Mouse (Mus musculus) CH12.LX (cell line): ENCODE measurements around the gene Creg2. TPM values are rescaled to one million over a fixed set of nuclear protein-coding genes. Genes with fewer than 3 reads are reported as not detected.

Source experiments
- DNase-seq: peaks from one replicate; pipeline ENCODE4 v3.0.0-alpha.2; 2013; ENCODE audit errors: extremely low read depth
- H3K27ac ChIP-seq: 2 replicates; pipeline ENCODE4 v1.5.1; 2012; ENCODE audit warnings: low read depth, mild to moderate bottlenecking, control low read depth, moderate library complexity; ENCODE audit not compliant: insufficient read depth
- H3K27me3 ChIP-seq: replicated peaks from 2 replicates; pipeline ENCODE3; 2012; ENCODE audit warnings: inconsistent platforms
- H3K36me3 ChIP-seq, 2 experiments: replicated peaks in 1 of 2; 2 replicates each; pipeline versions ENCODE3 to v1.6.1; 2012; ENCODE audit warnings: inconsistent platforms in 1 of 2, low read length in 1 of 2, mild to moderate bottlenecking in 1 of 2, mixed read lengths in 1 of 2, moderate library complexity in 1 of 2; ENCODE audit not compliant: control insufficient read depth in 1 of 2, insufficient read depth in 1 of 2
- H3K4me1 ChIP-seq, 2 experiments: 2 replicates each; pipeline ENCODE4 v1.6.1; 2012; ENCODE audit warnings: inconsistent platforms in 1 of 2, moderate library complexity in 1 of 2; ENCODE audit not compliant: insufficient read depth in 2 of 2, control insufficient read depth in 1 of 2
- H3K4me2 ChIP-seq: 2 replicates; pipeline ENCODE4 v1.6.1; 2012; ENCODE audit warnings: low read depth, mild to moderate bottlenecking, control low read depth; ENCODE audit not compliant: poor library complexity, insufficient read depth, severe bottlenecking
- H3K4me3 ChIP-seq, 3 experiments: fragments of 150-350 bp in 1 of 3; sonication (generic) in 1 of 3; replicated peaks in 1 of 3; 2 replicates each; pipeline versions ENCODE3 to v1.5.1; 2011 to 2012; ENCODE audit warnings: low read depth in 2 of 3, low read length in 2 of 3, mild to moderate bottlenecking in 2 of 3, moderate library complexity in 2 of 3, control low read depth in 1 of 3, improper control_type of control experiment in 1 of 3, inconsistent platforms in 1 of 3, mixed read lengths in 1 of 3; ENCODE audit not compliant: poor library complexity in 1 of 3
- H3K79me2 ChIP-seq: replicated peaks from 2 replicates; pipeline ENCODE4 v1.6.1; 2012; ENCODE audit warnings: mild to moderate bottlenecking, moderate library complexity; ENCODE audit not compliant: control insufficient read depth, poor library complexity, insufficient read depth, severe bottlenecking; ENCODE audit errors: extremely low read depth
- H3K9ac ChIP-seq: 2 replicates; pipeline ENCODE4 v1.6.1; 2012; ENCODE audit warnings: low read depth, mild to moderate bottlenecking, control low read depth, moderate library complexity; ENCODE audit not compliant: insufficient read depth
- H3K9me3 ChIP-seq: replicated peaks from 2 replicates; pipeline ENCODE3; 2012; ENCODE audit warnings: low read length, inconsistent platforms, mixed read lengths
- CHD1 ChIP-seq: IDR thresholded peaks from 2 replicates; pipeline ENCODE4 v1.6.1; 2012; ENCODE audit warnings: low read depth, low read length, improper control_type of control experiment, inconsistent platforms
- CTCF ChIP-seq, 2 experiments: IDR thresholded peaks in 1 of 2; conservative IDR thresholded peaks in 1 of 2; 2 replicates each; pipeline ENCODE4 v1.5.1; 2011 to 2012; ENCODE audit warnings: low read depth in 2 of 2, low read length in 2 of 2, improper control_type of control experiment in 1 of 2, inconsistent platforms in 1 of 2, mild to moderate bottlenecking in 1 of 2, moderate library complexity in 1 of 2
- E2F4 ChIP-seq: IDR thresholded peaks from 2 replicates; pipeline ENCODE4 v1.6.1; 2011; ENCODE audit warnings: low read depth, low read length, improper control_type of control experiment; ENCODE audit not compliant: insufficient replicate concordance
- EP300 ChIP-seq: IDR thresholded peaks from 2 replicates; pipeline ENCODE4 v1.6.1; 2011; ENCODE audit warnings: low read length, improper control_type of control experiment
- HCFC1 ChIP-seq: IDR thresholded peaks from 2 replicates; pipeline ENCODE4 v1.6.1; 2012; ENCODE audit warnings: low read depth, mild to moderate bottlenecking, inconsistent platforms, low read length, improper control_type of control experiment
- JUND ChIP-seq: conservative IDR thresholded peaks from 2 replicates; pipeline ENCODE4 v1.6.1; 2011; ENCODE audit warnings: low read depth, low read length, improper control_type of control experiment
- KAT2A ChIP-seq: IDR thresholded peaks from 2 replicates; pipeline ENCODE4 v1.6.1; 2012; ENCODE audit warnings: low read length, improper control_type of control experiment, inconsistent platforms; ENCODE audit not compliant: insufficient replicate concordance
- MEF2A ChIP-seq: IDR thresholded peaks from 2 replicates; pipeline ENCODE4 v1.6.1; 2014; ENCODE audit warnings: low read depth, mild to moderate bottlenecking, inconsistent platforms, low read length, improper control_type of control experiment, borderline replicate concordance
- MXI1 ChIP-seq: IDR thresholded peaks from 2 replicates; pipeline ENCODE4 v1.6.1; 2011; ENCODE audit warnings: mild to moderate bottlenecking, low read depth, low read length, improper control_type of control experiment
- MYC ChIP-seq: IDR thresholded peaks from 2 replicates; pipeline ENCODE4 v1.6.1; 2011; ENCODE audit warnings: low read depth, mild to moderate bottlenecking, improper control_type of control experiment, low read length
- NELFE ChIP-seq: IDR thresholded peaks from 2 replicates; pipeline ENCODE4 v1.6.1; 2011; ENCODE audit warnings: low read depth, low read length, improper control_type of control experiment
- PAX5 ChIP-seq: IDR thresholded peaks from 2 replicates; pipeline ENCODE4 v1.6.1; 2012; ENCODE audit warnings: low read length, inconsistent platforms, mixed read lengths
- RAD21 ChIP-seq: IDR thresholded peaks from 2 replicates; pipeline ENCODE4 v1.6.1; 2011; ENCODE audit warnings: low read depth, mild to moderate bottlenecking, low read length, improper control_type of control experiment, moderate library complexity
- RCOR1 ChIP-seq: conservative IDR thresholded peaks from 2 replicates; pipeline ENCODE4 v1.6.1; 2012; ENCODE audit warnings: low read depth, mild to moderate bottlenecking, inconsistent platforms, low read length, improper control_type of control experiment
- SIN3A ChIP-seq: IDR thresholded peaks from 2 replicates; pipeline ENCODE4 v1.6.1; 2012; ENCODE audit warnings: low read length, improper control_type of control experiment, inconsistent platforms
- SMC3 ChIP-seq: IDR thresholded peaks from 2 replicates; pipeline ENCODE4 v1.6.1; 2011; ENCODE audit warnings: low read depth, low read length, improper control_type of control experiment
- TBP ChIP-seq: conservative IDR thresholded peaks from 2 replicates; pipeline ENCODE4 v1.6.1; 2011; ENCODE audit warnings: low read depth, low read length, improper control_type of control experiment
- USF1 ChIP-seq: IDR thresholded peaks from 2 replicates; pipeline ENCODE4 v1.6.1; 2014; ENCODE audit warnings: low read depth, mild to moderate bottlenecking, inconsistent platforms, low read length, improper control_type of control experiment
- USF2 ChIP-seq: conservative IDR thresholded peaks from 2 replicates; pipeline ENCODE4 v1.6.1; 2011; ENCODE audit warnings: low read depth, low read length, improper control_type of control experiment
- ZC3H11A ChIP-seq: IDR thresholded peaks from 2 replicates; pipeline ENCODE4 v1.6.1; 2012; ENCODE audit warnings: low read depth, mild to moderate bottlenecking, inconsistent platforms, low read length, improper control_type of control experiment
- ZMIZ1 ChIP-seq: IDR thresholded peaks from 2 replicates; pipeline ENCODE4 v1.6.1; 2012; ENCODE audit warnings: low read depth, mild to moderate bottlenecking, inconsistent platforms, low read length, improper control_type of control experiment
- ZNF384 ChIP-seq: IDR thresholded peaks from 2 replicates; pipeline ENCODE4 v1.6.1; 2012; ENCODE audit warnings: low read depth, low read length, improper control_type of control experiment, inconsistent platforms
- dilution Hi-C: fragments of 300-500 bp; cut with MboI; formaldehyde crosslinking; loops from 2 replicates; pipeline ENCODE4 v1.14.3; 2020; ENCODE audit warnings: low sequenced_read_pairs; ENCODE audit not compliant: extremely low pct_unique_long_range_greater_than_20kb, extremely low pct_ligation_motif_present
- in situ Hi-C: fragments of 300-500 bp; cut with MboI; formaldehyde crosslinking; loops from 3 replicates; pipeline ENCODE4 v1.14.3; 2019; ENCODE audit warnings: low sequenced_read_pairs, low pct_ligation_motif_present, low pct_unique_long_range_greater_than_20kb, mixed read lengths
- polyA plus RNA-seq: library from polyadenylated mRNA; unstranded; fragments of >175 nt; gene quantifications from 2 replicates; pipeline ENCODE4 v1.2.1, GENCODE M21; 2012; ENCODE audit warnings: low read depth; ENCODE audit not compliant: insufficient read length
- total RNA-seq, 2 experiments: library from RNA; depleted of rRNA; stranded (reverse); fragments of 300-350 nt in 1 of 2; fragments of >200 nt in 1 of 2; gene quantifications; 2 replicates each; pipeline ENCODE4 v1.2.3; 2012 to 2014

Creg2 gene
- total and polyA plus RNA-seq, 3 experiments: not detected

DNA sequence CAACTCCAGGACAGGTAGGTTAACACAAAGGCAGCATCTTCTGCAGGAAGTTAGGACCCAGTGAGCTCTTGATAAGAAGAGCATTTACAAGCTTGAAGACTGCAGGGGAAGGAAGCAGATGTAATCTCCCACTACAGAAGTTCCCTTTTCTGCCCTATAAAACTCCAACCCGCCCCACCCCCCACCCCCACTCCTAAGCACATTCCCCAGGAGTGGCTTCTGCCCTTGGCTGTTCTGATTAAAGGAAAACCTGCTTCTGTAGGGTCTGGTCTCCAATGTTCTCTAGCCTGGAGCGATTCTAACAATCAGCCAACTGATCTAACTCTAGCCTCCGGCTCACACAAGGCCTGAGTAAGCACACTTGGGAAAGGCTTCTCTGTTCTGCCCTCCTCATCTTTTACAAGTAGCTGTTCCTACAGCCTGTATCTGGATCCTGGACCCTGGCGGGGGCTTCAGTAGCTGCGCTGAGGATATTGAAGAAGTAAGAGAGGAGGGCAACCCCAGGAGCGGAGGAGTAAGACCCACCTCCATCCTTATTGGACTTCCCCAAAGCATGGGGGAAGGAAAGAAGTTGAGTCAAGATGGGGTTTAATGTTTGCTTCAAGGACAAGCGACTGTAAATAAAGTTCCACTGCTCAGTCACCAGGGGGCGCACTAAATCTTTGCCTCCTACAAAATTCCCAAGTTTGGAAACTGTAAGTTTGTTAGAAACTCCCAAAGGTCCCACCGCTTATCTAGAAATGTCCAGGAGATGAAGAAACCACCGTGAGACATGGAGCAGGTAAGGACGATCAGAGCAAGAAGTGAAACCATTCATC, 36.6 kb downstream of the Creg2 start:
- no peaks in the 10 kb centered on the region for H3K36me3 ChIP-seq
- peak; percentile 45 for DNase-seq
- dilution Hi-C loops: no loop called here
- no peak for TF ChIP-seq KAT2A
- TF ChIP-seq CHD1: no peak
- TF ChIP-seq NELFE: no peak
- no peak for TF ChIP-seq ZMIZ1
- no peak for TF ChIP-seq PAX5
- TF ChIP-seq SMC3: peak; percentile 88
- no peak for TF ChIP-seq USF1
- TF ChIP-seq CTCF (conservative IDR thresholded peaks at IDR 0.05 in 1 of 2, IDR thresholded peaks at IDR 0.05 in 1 of 2; ENCODE audit: low read depth in 2 of 2, low read length in 2 of 2): peak; percentile 75 to 82
- 0 out of 2 replicates have a peak, but pooled peaks have one; percentile 47 for TF ChIP-seq RCOR1
- 0 out of 2 replicates have a peak, but pooled peaks have one; percentile 16 for TF ChIP-seq MEF2A
- peak; percentile 34 for TF ChIP-seq ZC3H11A
- TF ChIP-seq MXI1: no peak
- TF ChIP-seq MYC: no peak
- peak; percentile 68 for TF ChIP-seq RAD21
- peak; percentile 31; the same call in 1 of the 2 replicates for TF ChIP-seq ZNF384
- TF ChIP-seq EP300: no peak
- TF ChIP-seq HCFC1: no peak
- no peak for TF ChIP-seq SIN3A
- TF ChIP-seq E2F4: no peak
- no peak for TF ChIP-seq TBP
- TF ChIP-seq USF2: no peak
- TF ChIP-seq JUND: 0 out of 2 replicates have a peak, but pooled peaks have one; percentile 23
- TF ChIP-seq, all 38 proteins: peak for 8
- Histone ChIP-seq H3K4me1 (peaks cover 0 to 14% of the 10 kb centered on the region in 2 experiments; a peak in 2 of 4 replicates), H3K27ac (no peak overlapping the region), H3K27me3 (no peaks in the 10 kb centered on the region), H3K9me3 (no peaks in the 10 kb centered on the region), H3K4me3 (peak overlapping the region in 2 of 3 experiments; percentile 23 to 42), H3K9ac (peak overlapping the region; percentile 7; the same call in 1 of the 2 replicates), H3K4me2 (peak overlapping the region; percentile 92), H3K79me2 (no peaks in the 10 kb centered on the region)
- in situ Hi-C loops: loop anchor here (10.0 kb wide), 1 partner anchor 70 kb away; no protein-coding TSS in a partner anchor
